Mouse (Mus musculus): ENCODE measurements at regions not wholly inside any gene's neighbourhood (a gene's known extent, or its start where the extent isn't known, plus 50 kb on each side); places are given as distances from the start of the nearest gene placed in this dataset.

DNA sequence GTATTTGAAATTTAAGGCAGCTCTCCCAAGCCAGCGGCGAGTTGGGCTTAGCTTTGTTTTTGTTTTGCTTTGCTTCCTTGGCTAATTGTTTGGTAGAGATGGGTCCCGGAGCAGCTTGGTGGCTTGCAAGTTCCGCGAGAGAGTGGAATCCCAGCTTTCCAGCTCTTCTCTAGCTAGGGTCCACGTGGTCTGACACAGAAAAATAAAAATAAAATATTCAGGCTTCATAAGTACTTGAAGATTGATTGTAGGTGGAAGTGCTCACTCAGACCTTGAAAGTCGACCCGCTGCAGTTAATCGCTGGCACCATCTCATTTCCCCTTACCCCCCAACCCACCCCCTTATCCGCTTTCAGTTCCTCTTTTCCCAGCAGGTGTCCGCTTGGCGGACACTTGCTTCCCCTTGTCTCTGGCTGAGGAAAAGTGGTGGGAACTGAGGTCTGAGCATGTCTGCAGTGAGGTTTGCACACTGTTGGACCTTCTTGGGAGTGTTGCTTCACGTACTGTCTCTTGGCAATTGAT is 198.5 kb downstream of the Dusp6 start:
- peak; percentile 45 for DNase-seq (ENCODE audit: low read depth)

- no peak for DNase-seq (ENCODE audit: low read depth)
Measured at GRCm38 (mm10) chr10:99466695-99467094, 203.7 kb downstream of the Dusp6 start.

GRCm38 (mm10) chr10:99467319-99467842 is 204.3 kb downstream of the Dusp6 start:
- DNase-seq (ENCODE audit: low read depth): no peak

DNA sequence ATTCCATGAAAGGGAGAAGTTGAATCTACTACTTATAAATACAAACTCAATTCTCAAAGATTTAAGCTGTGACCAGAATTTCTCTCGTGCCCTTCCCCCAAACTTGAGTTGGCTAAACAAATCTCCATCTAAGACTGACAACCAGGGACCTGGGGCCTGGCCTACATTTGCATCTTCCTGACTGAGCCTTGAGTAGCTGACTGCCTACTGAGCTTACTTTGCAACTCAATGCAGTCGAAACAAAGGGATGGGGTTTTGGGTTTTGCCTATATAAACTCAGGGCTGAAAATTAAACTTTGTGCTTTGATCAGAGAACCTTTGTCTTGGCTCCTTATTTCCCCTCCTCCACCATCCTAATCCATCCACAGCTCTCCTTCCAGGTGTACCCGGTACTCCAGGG is 205.9 kb downstream of the Dusp6 start:
- DNase-seq (ENCODE audit: low read depth): no peak

- no peak for DNase-seq (ENCODE audit: low read depth)
Measured at GRCm38 (mm10) chr10:99471832-99472497, 208.9 kb downstream of the Dusp6 start.

DNA sequence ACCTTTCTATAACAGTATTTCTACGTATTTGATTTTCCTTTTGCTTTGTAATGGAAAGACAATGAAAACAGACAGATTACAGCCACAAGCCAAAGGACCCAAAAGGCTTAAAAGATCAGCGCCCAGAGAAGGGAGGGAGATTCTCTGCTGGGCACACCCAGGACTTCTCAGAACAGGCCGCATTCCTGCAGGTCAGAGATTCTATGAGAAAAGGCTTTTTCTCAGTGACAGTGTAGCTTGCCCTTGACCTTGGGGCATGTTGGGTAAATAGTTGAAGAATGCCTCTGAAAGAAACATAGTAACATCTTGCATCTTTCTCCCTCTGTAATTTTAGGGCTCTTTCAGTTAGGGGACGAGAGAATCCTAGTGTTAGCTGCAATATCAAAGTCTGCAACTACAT is 209.8 kb downstream of the Dusp6 start:
- DNase-seq (ENCODE audit: low read depth): no peak

GRCm38 (mm10) chr10:99473758-99474157 is 210.7 kb downstream of the Dusp6 start:
- no peak for DNase-seq (ENCODE audit: low read depth)

- no peak for DNase-seq (ENCODE audit: low read depth)
Measured at GRCm38 (mm10) chr10:99474546-99474945, 211.5 kb downstream of the Dusp6 start.

GRCm38 (mm10) chr10:99476214-99476613 is 213.2 kb downstream of the Dusp6 start:
- DNase-seq (ENCODE audit: low read depth): no peak

DNA sequence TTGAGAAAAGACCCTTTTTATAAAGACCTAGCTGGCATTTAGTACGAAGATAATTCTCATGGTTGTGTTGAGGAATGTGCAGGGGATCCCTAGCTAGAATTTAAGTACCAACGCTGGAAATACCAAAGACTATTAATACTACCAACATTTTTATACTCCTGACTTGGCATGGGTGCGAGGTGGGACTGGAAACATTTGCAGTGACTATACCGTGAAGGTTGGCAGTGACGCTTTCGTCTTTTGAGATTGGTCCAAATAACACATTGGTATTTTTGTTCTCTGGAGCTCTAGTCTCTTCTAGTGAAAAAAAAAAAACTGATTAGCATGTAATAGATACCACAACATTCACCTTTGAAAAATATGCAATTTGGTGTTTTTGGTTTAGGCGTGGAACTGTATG is 213.7 kb downstream of the Dusp6 start:
- no peak for DNase-seq (ENCODE audit: low read depth)

- no peak for DNase-seq (ENCODE audit: low read depth)
Measured at GRCm38 (mm10) chr10:99480573-99480972, 217.5 kb downstream of the Dusp6 start.

- no peak for DNase-seq (ENCODE audit: low read depth)
Measured at GRCm38 (mm10) chr10:99482009-99482408, 219.0 kb downstream of the Dusp6 start.

GRCm38 (mm10) chr10:99488195-99489080 is 225.4 kb downstream of the Dusp6 start:
- DNase-seq (ENCODE audit: low read depth): no peak

- no peak for DNase-seq (ENCODE audit: low read depth)
Measured at GRCm38 (mm10) chr10:99511514-99512237, 247.8 kb downstream of the Csl start.

- DNase-seq (ENCODE audit: low read depth): no peak
Measured at GRCm38 (mm10) chr10:99517944-99518343, 241.5 kb downstream of the Csl start.

GRCm38 (mm10) chr10:99519479-99519878 is 240.0 kb downstream of the Csl start:
- no peak for DNase-seq (ENCODE audit: low read depth)

DNA sequence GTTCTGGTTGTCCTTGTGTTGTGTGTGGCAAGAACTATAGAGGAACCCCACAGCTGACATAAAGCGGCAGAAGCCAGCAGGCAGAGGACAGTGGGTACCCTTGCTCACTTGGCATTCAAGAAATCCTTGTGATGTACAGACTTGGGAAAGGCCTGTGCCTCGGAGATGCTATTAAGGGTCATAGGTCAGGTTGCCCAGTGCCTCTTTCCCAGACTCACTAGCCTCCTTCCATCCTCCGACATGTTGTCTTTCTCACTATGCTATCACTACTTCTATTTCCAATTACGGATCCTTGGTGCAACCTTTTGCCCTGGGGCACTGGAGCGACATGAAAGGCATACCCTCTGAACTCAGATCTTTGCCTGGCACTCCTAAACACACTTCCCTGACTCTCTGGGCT is 235.6 kb downstream of the Csl start:
- no peak for DNase-seq (ENCODE audit: low read depth)

GRCm38 (mm10) chr10:99524273-99525212 is 234.9 kb downstream of the Csl start:
- DNase-seq (ENCODE audit: low read depth): no peak

- no peak for DNase-seq (ENCODE audit: low read depth)
Measured at GRCm38 (mm10) chr10:99526148-99526547, 233.3 kb downstream of the Csl start.

DNA sequence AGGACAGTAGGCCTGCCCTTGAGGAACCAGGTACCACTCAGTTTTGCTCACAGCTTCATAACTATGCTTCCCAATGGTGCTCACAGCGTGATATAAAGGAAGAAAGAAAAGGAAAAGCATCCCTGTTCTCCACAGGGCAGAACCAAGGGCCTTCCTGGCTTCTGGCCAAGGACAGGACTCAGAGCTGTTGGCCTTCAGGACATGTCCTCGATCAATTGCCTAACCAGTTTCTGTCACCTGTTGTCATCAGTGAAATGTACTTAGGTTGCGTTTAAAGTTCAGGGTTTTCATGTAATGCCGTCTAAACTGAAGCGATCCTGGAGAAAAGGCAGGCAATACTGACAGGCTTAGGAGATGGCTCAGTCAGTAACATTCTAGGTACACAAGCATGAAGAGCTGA is 232.9 kb downstream of the Csl start:
- no peak for DNase-seq (ENCODE audit: low read depth)

DNA sequence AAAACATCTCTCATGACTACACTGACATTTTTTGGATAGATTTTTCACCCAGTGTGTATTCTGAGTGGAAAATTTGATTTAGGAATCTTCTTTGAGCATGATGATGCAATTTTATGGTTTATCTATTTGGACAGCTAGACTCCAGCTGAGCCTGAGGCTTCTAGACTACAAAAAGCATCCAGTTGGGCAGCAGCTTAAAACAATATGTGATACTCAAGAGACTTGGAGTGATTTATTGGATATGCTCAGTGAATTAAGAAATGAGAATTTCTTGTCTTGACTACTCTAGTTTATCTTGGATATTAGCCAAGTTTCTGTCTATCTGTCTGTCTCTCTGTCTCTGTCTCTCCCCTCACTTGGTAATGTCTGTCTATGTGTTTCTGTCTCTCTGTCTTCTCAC is 228.4 kb downstream of the Csl start:
- DNase-seq (ENCODE audit: low read depth): no peak

All from naive thymus-derived CD4-positive, alpha-beta T cell, adult 2 months (primary cell).